16 mouse cellular contexts compared by ENCODE assay signal in the genomic region with DNA sequence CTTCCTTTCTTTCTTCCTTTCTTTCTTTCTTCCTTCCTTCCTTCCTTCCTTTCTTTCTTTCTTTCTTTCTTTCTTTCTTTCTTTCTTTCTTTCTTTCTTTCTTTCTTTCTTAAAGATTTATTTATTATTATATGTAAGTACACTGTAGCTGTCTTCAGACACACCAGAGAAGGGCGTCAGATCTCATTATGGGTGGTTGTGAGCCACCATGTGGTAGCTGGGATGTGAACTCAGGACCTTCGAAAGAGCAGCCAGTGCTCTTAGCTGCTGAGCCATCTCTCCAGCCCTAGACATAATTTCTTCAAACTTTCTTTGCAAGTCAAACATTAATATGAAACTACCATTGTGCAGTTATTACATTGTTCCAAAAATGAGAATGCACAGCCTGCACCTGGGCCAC. TPM values are rescaled to one million over a fixed set of nuclear protein-coding genes. Genes with fewer than 3 reads are reported as not detected.
DNase-seq lines count a peak whose midpoint lies in the region; ATAC-seq and TF ChIP-seq lines count a peak whose summit lies in the region.
"Not testable (repeated sequence)": the region's sequence is repeated elsewhere in the genome, so short reads cannot be mapped to it uniquely, and the experiment has no call there.
"Had no signal": no experiment of that assay in that cellular context is flagged by ENCODE, and none has a peak within 500 bp of the region (broad histone marks: within the 10 kb centered on the region; RNA-seq: fewer than 3 reads in every experiment).

No protein-coding gene starts in this region.

- H3K4me2 ChIP-seq in heart, embryonic 13.5 days; kidney, embryonic 15.5 days; kidney, postnatal 0 days (ENCODE audit: low read length): not testable (repeated sequence)

- peak; percentile 3 for TF ChIP-seq RAD21 in MEL (IDR thresholded peaks at IDR 0.05; ENCODE audit: low read depth, low read length)

- peak in 2 of 3 experiments; percentile 7 to 14; a peak in 1 of 6 replicates for TF ChIP-seq CTCF in MEL (IDR thresholded peaks at IDR 0.05 in 2 of 3, conservative IDR thresholded peaks at IDR 0.05 in 1 of 3; ENCODE audit: control insufficient read depth in 1 of 3, insufficient read depth in 1 of 3, low read depth in 2 of 3, low read length in 3 of 3, poor library complexity in 1 of 3, severe bottlenecking in 1 of 3)
- not testable (repeated sequence) for TF ChIP-seq CTCF in kidney, postnatal 0 days (IDR thresholded peaks at IDR 0.05; ENCODE audit: low read depth)

- H3K79me2 ChIP-seq in MEL (ENCODE audit: control insufficient read depth, insufficient read depth, low read length, poor library complexity) = not testable (repeated sequence)

- H3K36me3 ChIP-seq in MEL (ENCODE audit: control insufficient read depth in 1 of 2, insufficient read depth in 2 of 2, low read length in 2 of 2); heart, embryonic 13.5 days; kidney, embryonic 15.5 days; kidney, postnatal 0 days (ENCODE audit: insufficient read depth, low read length): not testable (repeated sequence)
- H3K36me3 ChIP-seq in megakaryocyte, embryonic 14.5 days (replicated peaks; ENCODE audit: low read length) = peaks cover 32% of the 10 kb centered on the region

- WGBS in heart, embryonic 13.5 days = 69% methylated on average over 2 of the region's 2 CpGs
- 68% methylated on average over 2 of the region's 2 CpGs for WGBS in kidney, embryonic 15.5 days
- 64% methylated on average over 2 of the region's 2 CpGs for WGBS in kidney, postnatal 0 days

- not testable (repeated sequence) for TF ChIP-seq EP300 in MEL (IDR thresholded peaks at IDR 0.05; ENCODE audit: low read depth in 1 of 2, low read length in 2 of 2)

- not testable (repeated sequence) for ATAC-seq in heart, embryonic 13.5 days (ENCODE audit: extremely low read depth, insufficient number of reproducible peaks, low FRiP score, low TSS enrichment); kidney, embryonic 15.5 days (replicated peaks; ENCODE audit: low FRiP score); kidney, postnatal 0 days (replicated peaks; ENCODE audit: low FRiP score, low read depth)

- not testable (repeated sequence) for TF ChIP-seq POLR2A in MEL (IDR thresholded peaks at IDR 0.05; ENCODE audit: control insufficient read depth in 1 of 2, insufficient read depth in 1 of 2, low read depth in 1 of 2, low read length in 2 of 2, poor library complexity in 1 of 2)

- not testable (repeated sequence) for H3K27ac ChIP-seq in MEL (ENCODE audit: control insufficient read depth, low read depth, low read length)
- 0 out of 2 replicates have a peak overlapping the region, but pooled peaks have one; percentile 28 for H3K27ac ChIP-seq in heart, embryonic 13.5 days (replicated peaks)
- H3K27ac ChIP-seq in kidney, embryonic 15.5 days = peak overlapping the region; percentile 71; the same call in 1 of the 2 replicates
- 0 out of 2 replicates have a peak overlapping the region, but pooled peaks have one; percentile 11 for H3K27ac ChIP-seq in kidney, postnatal 0 days

- H3K4me3 ChIP-seq in MEL (ENCODE audit: control insufficient read depth in 1 of 2, insufficient read depth in 1 of 2, low read depth in 2 of 2, low read length in 2 of 2); heart, embryonic 13.5 days; kidney, embryonic 15.5 days (replicated peaks); kidney, postnatal 0 days (replicated peaks; ENCODE audit: low read depth, low read length): not testable (repeated sequence)
- H3K4me3 ChIP-seq in megakaryocyte, embryonic 14.5 days (replicated peaks) = peak overlapping the region; percentile 53

- not testable (repeated sequence) for H3K9me3 ChIP-seq in MEL (replicated peaks; ENCODE audit: insufficient read depth, low read length); heart, embryonic 13.5 days; kidney, embryonic 15.5 days (replicated peaks); kidney, postnatal 0 days (replicated peaks; ENCODE audit: low read length); megakaryocyte, embryonic 14.5 days

- not testable (repeated sequence) for H3K27me3 ChIP-seq in MEL (ENCODE audit: control insufficient read depth in 1 of 2, insufficient read depth in 2 of 2, low read length in 2 of 2); heart, embryonic 13.5 days (replicated peaks); kidney, embryonic 15.5 days; kidney, postnatal 0 days (ENCODE audit: insufficient read depth, low read length); megakaryocyte, embryonic 14.5 days (replicated peaks)

- DNase-seq in MEL (ENCODE audit: low read depth, low spot score); kidney, postnatal 0 days (ENCODE audit: low spot score): not testable (repeated sequence)
- peak; percentile 47 for DNase-seq in thymus, postnatal 14 days

- H3K4me1 ChIP-seq in MEL (ENCODE audit: control insufficient read depth in 1 of 2, insufficient read depth in 2 of 2, low read length in 2 of 2) = peaks cover 2 to 12% of the 10 kb centered on the region in 2 experiments; a peak in 2 of 4 replicates
- peaks cover 24% of the 10 kb centered on the region for H3K4me1 ChIP-seq in heart, embryonic 13.5 days
- H3K4me1 ChIP-seq in kidney, embryonic 15.5 days = peaks cover 26% of the 10 kb centered on the region
- H3K4me1 ChIP-seq in kidney, postnatal 0 days (replicated peaks; ENCODE audit: insufficient read depth, low read length) = not testable (repeated sequence)
- peaks cover 59% of the 10 kb centered on the region for H3K4me1 ChIP-seq in megakaryocyte, embryonic 14.5 days

- not testable (repeated sequence) for H3K9ac ChIP-seq in MEL (ENCODE audit: control insufficient read depth, low read depth, low read length, poor library complexity, severe bottlenecking); heart, embryonic 13.5 days; kidney, embryonic 15.5 days; kidney, postnatal 0 days (ENCODE audit: low read depth, low read length)

TF ChIP-seq in MEL, 35 proteins besides CTCF, POLR2A, EP300 and RAD21:
- TF ChIP-seq SMC3 (IDR thresholded peaks at IDR 0.05; ENCODE audit: low read depth, low read length) = peak; percentile 24; the same call in 1 of the 2 replicates
TF ChIP-seq in MEL: peak in this region for 1; not testable (repeated sequence) for 34.

RNA-seq across cellular contexts. Expression of a gene that starts 25.5 kb away (rescaled TPM):
- 0.49 and 1.1 TPM in 2 replicates for total RNA-seq in MEL (2012; rRNA removed)
- 1 to 10 TPM in 1 of 2 experiments, not detected in 1; 1.1 TPM for polyA plus RNA-seq in MEL (2012; ENCODE audit: insufficient read depth in 1 of 2, insufficient read length in 2 of 2, low read depth in 1 of 2, low replicate concordance in 2 of 2, missing spikeins in 1 of 2)
- polyA plus RNA-seq in heart, embryonic 13.5 days (2015; fragmentation: Nextera tagmentation; extraction: Ambion mirVana) = 2.9 and 3.6 TPM in 2 replicates
- polyA plus RNA-seq in kidney, embryonic 15.5 days (2015; fragmentation: Nextera tagmentation; extraction: Ambion mirVana) = 2.1 and 2.4 TPM in 2 replicates
- 4.5 and 4.9 TPM in 2 replicates for polyA plus RNA-seq in kidney, postnatal 0 days (2015; fragmentation: Nextera tagmentation; extraction: Ambion mirVana)
- 0.48 and 2.1 TPM in 2 replicates for polyA plus RNA-seq in megakaryocyte, embryonic 14.5 days (2012; ENCODE audit: insufficient read depth, low replicate concordance)

RNA-seq across cellular contexts. Expression of a gene that starts 25.5 kb away (rescaled TPM):
- total RNA-seq in MEL (2012; rRNA removed) = 2.9 and 3.7 TPM in 2 replicates
- polyA plus RNA-seq in MEL (2012; ENCODE audit: insufficient read depth in 1 of 2, insufficient read length in 2 of 2, low read depth in 1 of 2, low replicate concordance in 2 of 2, missing spikeins in 1 of 2) = 1 to 10 TPM in 1 of 2 experiments, not detected in 1; 3.6 TPM
- polyA plus RNA-seq in heart, embryonic 13.5 days (2015; fragmentation: Nextera tagmentation; extraction: Ambion mirVana) = 4.4 and 5.0 TPM in 2 replicates
- polyA plus RNA-seq in kidney, embryonic 15.5 days (2015; fragmentation: Nextera tagmentation; extraction: Ambion mirVana) = 4.5 and 4.6 TPM in 2 replicates
- 7.7 and 8.0 TPM in 2 replicates for polyA plus RNA-seq in kidney, postnatal 0 days (2015; fragmentation: Nextera tagmentation; extraction: Ambion mirVana)
- 15.1 and 23.5 TPM in 2 replicates for polyA plus RNA-seq in megakaryocyte, embryonic 14.5 days (2012; ENCODE audit: insufficient read depth, low replicate concordance)

RNA-seq across cellular contexts. Expression of a gene that starts 49.7 kb away (rescaled TPM):
- total RNA-seq in MEL (2012; rRNA removed) = not detected in 2 replicates
- polyA plus RNA-seq in MEL (2012; ENCODE audit: insufficient read depth in 1 of 2, insufficient read length in 2 of 2, low read depth in 1 of 2, low replicate concordance in 2 of 2, missing spikeins in 1 of 2) = not detected
- polyA plus RNA-seq in heart, embryonic 13.5 days (2015; fragmentation: Nextera tagmentation; extraction: Ambion mirVana) = not detected in 2 replicates
- polyA plus RNA-seq in kidney, embryonic 15.5 days (2015; fragmentation: Nextera tagmentation; extraction: Ambion mirVana) = 0.18 TPM in 1 of 2 replicates, not detected in the other
- polyA plus RNA-seq in kidney, postnatal 0 days (2015; fragmentation: Nextera tagmentation; extraction: Ambion mirVana) = 0.07 TPM in 1 of 2 replicates, not detected in the other
- polyA plus RNA-seq in megakaryocyte, embryonic 14.5 days (2012; ENCODE audit: insufficient read depth, low replicate concordance) = 0.19 TPM in 1 of 2 replicates, not detected in the other
- total RNA-seq: adrenal gland, adult 2 months; adrenal gland, postnatal 25 days had no signal
- polyA plus RNA-seq: brain, embryonic 14.5 days; embryonic facial prominence, embryonic 13.5 days; erythroblast, embryonic 14.5 days; forebrain, embryonic 10.5 days; forebrain, embryonic 12.5 days; forebrain, embryonic 14.5 days; forebrain, embryonic 16.5 days; G1E had no signal

RNA-seq across cellular contexts. Expression of a gene that starts 53.4 kb away (rescaled TPM):
- total RNA-seq in MEL (2012; rRNA removed) = 187 TPM in 2 replicates
- 100 to 1,000 TPM in 1 of 2 experiments, not detected in 1; 144 TPM for polyA plus RNA-seq in MEL (2012; ENCODE audit: insufficient read depth in 1 of 2, insufficient read length in 2 of 2, low read depth in 1 of 2, low replicate concordance in 2 of 2, missing spikeins in 1 of 2)
- 103 and 114 TPM in 2 replicates for polyA plus RNA-seq in heart, embryonic 13.5 days (2015; fragmentation: Nextera tagmentation; extraction: Ambion mirVana)
- polyA plus RNA-seq in kidney, embryonic 15.5 days (2015; fragmentation: Nextera tagmentation; extraction: Ambion mirVana) = 145 TPM in 2 replicates
- polyA plus RNA-seq in kidney, postnatal 0 days (2015; fragmentation: Nextera tagmentation; extraction: Ambion mirVana) = 139 and 146 TPM in 2 replicates
- 13.3 and 15.7 TPM in 2 replicates for polyA plus RNA-seq in megakaryocyte, embryonic 14.5 days (2012; ENCODE audit: insufficient read depth, low replicate concordance)

RNA-seq across cellular contexts. Expression of a gene that starts 56.5 kb away (rescaled TPM):
- total RNA-seq in MEL (2012; rRNA removed) = 68.7 and 71.9 TPM in 2 replicates
- polyA plus RNA-seq in MEL (2012; ENCODE audit: insufficient read depth in 1 of 2, insufficient read length in 2 of 2, low read depth in 1 of 2, low replicate concordance in 2 of 2, missing spikeins in 1 of 2) = 10 to 100 TPM; 46.5 to 52.5 TPM
- 13.5 and 13.9 TPM in 2 replicates for polyA plus RNA-seq in heart, embryonic 13.5 days (2015; fragmentation: Nextera tagmentation; extraction: Ambion mirVana)
- 24.5 and 24.7 TPM in 2 replicates for polyA plus RNA-seq in kidney, embryonic 15.5 days (2015; fragmentation: Nextera tagmentation; extraction: Ambion mirVana)
- 10.8 and 11.6 TPM in 2 replicates for polyA plus RNA-seq in kidney, postnatal 0 days (2015; fragmentation: Nextera tagmentation; extraction: Ambion mirVana)
- 1.3 and 2.7 TPM in 2 replicates for polyA plus RNA-seq in megakaryocyte, embryonic 14.5 days (2012; ENCODE audit: insufficient read depth, low replicate concordance)
